Mouse (Mus musculus): Measurements from ENCODE around the gene Gm10961. TPM values are rescaled to one million over a fixed set of nuclear protein-coding genes. Genes with fewer than 3 reads are reported as not detected.

Gene Gm10961
- not detected in 2 replicates for polyA plus RNA-seq (2014; fragmentation: Nextera tagmentation; extraction: Ambion mirVana)

DNA sequence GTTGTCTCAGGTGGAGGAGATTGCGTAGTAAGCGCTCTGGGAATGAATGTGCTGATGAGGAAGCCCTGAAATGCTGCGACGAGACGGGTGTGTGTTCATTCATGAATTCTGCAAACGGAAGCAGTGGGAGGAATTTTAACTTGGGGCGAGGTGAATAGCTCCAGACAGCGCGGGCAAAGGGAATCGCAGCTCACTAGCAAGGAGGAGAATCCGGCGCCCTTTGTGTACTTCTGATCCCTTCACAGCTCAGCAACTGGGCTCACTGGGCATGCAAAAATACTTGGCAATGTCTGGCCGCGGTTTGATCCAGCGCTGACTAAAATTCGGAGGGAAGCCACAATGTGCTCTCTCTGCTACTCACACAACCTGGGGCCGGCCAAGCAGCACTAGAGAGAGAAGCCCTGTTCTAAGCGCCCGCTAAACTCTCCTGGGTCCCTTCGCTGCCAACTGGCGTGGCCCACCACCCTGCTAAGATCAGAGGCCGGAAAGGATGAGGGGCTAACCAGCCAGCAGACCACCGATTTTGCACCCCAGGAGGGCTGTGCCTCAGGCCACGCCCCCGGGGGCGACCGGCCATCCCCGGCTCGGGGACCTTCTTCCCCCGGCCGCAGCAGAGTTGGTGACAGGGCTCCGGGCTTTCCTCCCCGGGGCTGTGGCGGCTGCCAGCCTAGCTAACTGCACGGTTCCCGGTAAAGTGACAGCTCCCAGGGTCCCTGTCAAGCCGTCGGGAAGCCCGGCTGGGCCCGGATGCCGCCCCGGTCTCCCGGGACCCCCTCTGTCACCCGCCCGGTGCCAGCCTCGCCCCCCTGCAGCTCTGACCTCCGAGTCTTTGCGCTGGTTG lies at the start of gene Gm10961:
Gm10961 (plus strand) TSS at position 641 of the 841 bp plus-strand sequence.
- Histone ChIP-seq H3K9me3 (ENCODE audit: control insufficient read depth, low read length) (no peaks in the 10 kb centered on the region), H3K36me3 (replicated peaks; ENCODE audit: control insufficient read depth, insufficient read depth) (peaks cover 36% of the 10 kb centered on the region), H3K9ac (peak within 1 kb of the TSS; percentile 98), H3K4me2 (replicated peaks) (peak within 1 kb of the TSS; percentile 74), H3K27ac (peak within 1 kb of the TSS; percentile 99), H3K4me1 (replicated peaks; ENCODE audit: control insufficient read depth, insufficient read depth, low read length) (peaks cover 19% of the 10 kb centered on the region), H3K27me3 (ENCODE audit: control insufficient read depth, insufficient read depth, low read length) (no peaks in the 10 kb centered on the region), H3K4me3 (replicated peaks; ENCODE audit: low read length) (peak within 1 kb of the TSS; percentile 92)
- DNase-seq (ENCODE audit: low spot score), result peak; percentile 38
- WGBS, result under 1% methylated on average over 47 of the region's 48 CpGs
- peak; percentile 80 for ATAC-seq (ENCODE audit: low FRiP score)

DNA sequence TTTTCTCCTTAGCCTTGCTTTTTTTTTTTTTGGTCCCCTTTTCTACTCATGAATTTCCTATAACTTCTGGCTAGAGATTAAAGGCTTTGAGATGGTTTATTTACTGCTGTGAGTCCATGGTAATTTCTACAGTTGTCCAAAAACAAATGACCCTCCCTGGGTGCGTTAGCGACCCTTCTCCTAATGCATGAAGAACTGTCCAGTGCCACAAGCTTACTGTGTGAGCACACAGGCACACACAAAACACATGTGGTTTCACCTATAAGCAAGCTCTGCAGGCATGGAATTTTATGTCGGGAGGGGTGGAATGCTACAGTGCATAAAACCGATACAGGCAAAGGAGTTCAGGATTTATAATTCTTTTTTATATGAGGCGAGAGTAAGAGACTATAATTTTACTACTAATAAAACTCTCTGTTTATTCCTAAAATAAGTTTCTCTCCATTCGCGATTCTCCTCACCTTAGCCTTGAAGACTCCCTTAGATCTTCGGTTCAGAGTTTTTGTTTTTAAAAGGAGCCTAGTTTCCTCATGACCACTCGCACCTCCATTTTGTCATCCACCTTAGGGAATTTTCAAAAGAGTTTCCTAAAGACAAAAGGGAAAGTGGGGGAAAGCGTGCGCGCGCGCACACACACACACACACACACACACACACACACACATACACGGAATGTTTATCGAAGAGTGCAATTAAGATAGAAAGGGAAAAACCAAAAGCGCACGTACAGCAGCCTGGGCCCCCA lies 48.8 kb upstream of the Gm10961 start:
- Histone ChIP-seq H3K4me3 (replicated peaks; ENCODE audit: low read length) (peak overlapping the region; percentile 17), H3K9me3 (ENCODE audit: control insufficient read depth, low read length) (no peaks in the 10 kb centered on the region), H3K36me3 (replicated peaks; ENCODE audit: control insufficient read depth, insufficient read depth) (no peaks in the 10 kb centered on the region), H3K27ac (no peak overlapping the region), H3K27me3 (ENCODE audit: control insufficient read depth, insufficient read depth, low read length) (peaks cover 78% of the 10 kb centered on the region), H3K4me1 (replicated peaks; ENCODE audit: control insufficient read depth, insufficient read depth, low read length) (peaks cover 7% of the 10 kb centered on the region; the same call in 1 of the 2 replicates), H3K9ac (no peak overlapping the region), H3K4me2 (replicated peaks) (peak overlapping the region; percentile 44)
- DNase-seq (ENCODE audit: low spot score) (no peak), ATAC-seq (ENCODE audit: low FRiP score) (no peak)
- WGBS, result 2% methylated on average over 18 of the region's 18 CpGs

DNA sequence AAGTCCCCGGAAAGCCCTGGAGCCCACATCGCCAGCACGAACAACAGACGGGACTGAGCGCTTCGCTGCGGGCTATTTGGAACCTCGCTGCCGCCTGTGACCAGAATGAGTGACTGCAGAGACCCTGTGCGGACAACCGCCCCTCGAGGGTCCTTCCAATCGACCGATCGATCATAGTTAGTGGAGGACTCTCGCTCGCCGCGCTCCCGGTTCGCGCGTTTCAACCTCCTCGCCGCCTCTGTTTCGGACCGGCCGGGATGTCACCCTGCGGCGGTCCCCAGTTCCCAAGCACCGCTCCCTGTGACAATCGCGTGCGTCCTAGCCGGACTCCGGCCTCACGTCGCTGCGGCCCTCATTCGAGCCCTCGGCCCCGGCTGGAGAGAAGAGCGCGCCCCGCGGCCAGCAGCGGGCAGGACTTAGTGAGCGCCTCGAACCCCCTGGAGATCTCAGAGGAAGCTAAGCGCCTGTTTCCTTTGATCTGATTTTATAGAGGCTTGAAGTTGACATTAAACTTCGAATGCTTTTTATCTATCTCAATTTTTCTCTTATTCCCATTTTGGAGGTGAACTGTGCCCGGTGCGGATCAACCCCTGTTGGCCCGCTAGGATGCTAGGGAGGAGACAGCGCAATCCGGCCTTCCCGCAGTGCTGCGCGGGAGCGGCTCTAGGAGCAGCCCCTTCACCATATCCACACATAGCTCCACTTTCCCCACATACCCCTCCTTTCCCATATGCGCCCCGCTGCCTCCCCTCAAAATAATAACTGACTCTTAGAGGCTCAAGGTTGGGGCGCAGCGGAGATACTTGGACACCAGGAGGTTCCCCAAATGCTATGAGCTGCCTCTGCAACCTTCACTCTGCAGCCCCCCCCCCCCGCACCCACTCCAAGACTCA lies 48.0 kb upstream of the Gm10961 start:
- no peaks in the 10 kb centered on the region for H3K36me3 ChIP-seq (replicated peaks; ENCODE audit: control insufficient read depth, insufficient read depth)
- WGBS, result under 1% methylated on average over 65 of the region's 65 CpGs
- H3K4me1 ChIP-seq (replicated peaks; ENCODE audit: control insufficient read depth, insufficient read depth, low read length), result peaks cover 7% of the 10 kb centered on the region; the same call in 1 of the 2 replicates
- no peak overlapping the region for H3K9ac ChIP-seq
- ATAC-seq (ENCODE audit: low FRiP score) (no peak), DNase-seq (ENCODE audit: low spot score) (no peak)
- peak overlapping the region; percentile 17 for H3K4me3 ChIP-seq (replicated peaks; ENCODE audit: low read length)
- H3K27ac ChIP-seq, result no peak overlapping the region
- peaks cover 86% of the 10 kb centered on the region for H3K27me3 ChIP-seq (ENCODE audit: control insufficient read depth, insufficient read depth, low read length)
- no peaks in the 10 kb centered on the region for H3K9me3 ChIP-seq (ENCODE audit: control insufficient read depth, low read length)
- peak overlapping the region; percentile 44 for H3K4me2 ChIP-seq (replicated peaks)

DNA sequence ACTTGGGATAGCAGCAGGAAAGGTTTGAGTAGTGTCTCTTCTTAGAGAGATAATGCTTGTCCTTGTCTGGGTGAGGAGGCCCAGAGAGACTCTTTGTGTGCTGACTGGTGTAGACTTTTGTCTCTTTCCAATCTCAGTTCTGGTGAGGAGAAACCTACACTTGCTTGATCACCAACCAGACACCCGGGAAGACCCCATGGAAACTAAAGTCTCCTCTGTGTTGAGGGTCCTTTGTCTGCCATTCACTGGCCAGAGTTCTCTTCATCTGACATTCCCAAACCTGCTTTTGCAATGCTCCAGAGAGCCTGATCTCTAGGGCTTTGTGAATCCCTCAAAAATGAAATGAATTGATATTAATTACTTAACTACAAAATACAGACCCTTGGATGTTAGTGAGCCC lies 47.2 kb upstream of the Gm10961 start:
- WGBS, result 6% methylated on average over 1 of the region's 1 CpGs
- Histone ChIP-seq H3K9me3 (ENCODE audit: control insufficient read depth, low read length) (no peaks in the 10 kb centered on the region), H3K4me2 (replicated peaks) (no peak overlapping the region), H3K4me3 (replicated peaks; ENCODE audit: low read length) (no peak overlapping the region), H3K9ac (no peak overlapping the region), H3K27me3 (ENCODE audit: control insufficient read depth, insufficient read depth, low read length) (peaks cover 90% of the 10 kb centered on the region), H3K36me3 (replicated peaks; ENCODE audit: control insufficient read depth, insufficient read depth) (no peaks in the 10 kb centered on the region), H3K27ac (no peak overlapping the region), H3K4me1 (replicated peaks; ENCODE audit: control insufficient read depth, insufficient read depth, low read length) (peaks cover 7% of the 10 kb centered on the region; the same call in 1 of the 2 replicates)
- ATAC-seq (ENCODE audit: low FRiP score), result no peak
- DNase-seq (ENCODE audit: low spot score), result no peak

DNA sequence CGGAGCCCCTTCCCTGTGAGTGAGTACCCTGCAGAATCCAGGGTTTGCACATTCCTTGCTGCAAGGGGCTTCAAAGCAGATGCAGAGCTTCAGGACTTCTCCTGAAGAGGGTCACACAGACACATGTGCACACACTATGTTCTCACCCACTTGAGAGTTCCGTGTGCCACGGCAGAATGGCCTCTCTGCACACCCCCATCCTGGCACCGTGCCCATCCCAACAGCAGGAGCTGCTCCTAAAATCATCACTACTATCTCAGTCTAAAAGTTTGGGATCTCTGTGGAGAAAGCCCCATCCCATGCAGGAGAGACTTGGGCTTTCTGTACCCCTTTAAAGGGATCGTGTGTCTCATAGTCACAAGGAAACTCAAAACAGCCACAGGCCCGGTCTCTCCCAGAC lies 44.6 kb upstream of the Gm10961 start:
- ATAC-seq (ENCODE audit: low FRiP score), result no peak
- Histone ChIP-seq H3K4me3 (replicated peaks; ENCODE audit: low read length) (no peak overlapping the region), H3K36me3 (replicated peaks; ENCODE audit: control insufficient read depth, insufficient read depth) (no peaks in the 10 kb centered on the region), H3K27ac (no peak overlapping the region), H3K4me2 (replicated peaks) (no peak overlapping the region), H3K9me3 (ENCODE audit: control insufficient read depth, low read length) (no peaks in the 10 kb centered on the region), H3K9ac (no peak overlapping the region), H3K27me3 (ENCODE audit: control insufficient read depth, insufficient read depth, low read length) (peaks cover 93% of the 10 kb centered on the region), H3K4me1 (replicated peaks; ENCODE audit: control insufficient read depth, insufficient read depth, low read length) (peaks cover 7% of the 10 kb centered on the region; the same call in 1 of the 2 replicates)
- no peak for DNase-seq (ENCODE audit: low spot score)
- WGBS, result 73% methylated on average over 6 of the region's 6 CpGs

DNA sequence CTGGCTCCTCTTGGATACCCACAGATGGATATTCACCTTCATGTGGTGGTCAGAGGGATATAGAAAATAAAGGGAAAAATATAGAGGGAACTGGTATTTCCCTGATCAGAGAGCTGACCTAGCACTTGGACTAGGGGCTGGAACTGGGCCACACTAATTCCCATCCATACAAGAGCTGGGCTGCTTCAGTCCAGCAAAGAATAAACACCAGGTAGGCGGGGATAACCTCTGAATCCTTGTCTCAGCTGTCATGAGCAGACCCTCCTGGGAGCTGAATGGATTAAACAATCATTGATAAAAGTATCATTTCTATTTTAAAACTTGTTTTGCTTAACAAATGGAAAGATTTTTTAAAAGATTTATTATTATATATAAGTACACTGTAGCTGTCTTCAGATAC lies 39.5 kb upstream of the Gm10961 start:
- peaks cover 11% of the 10 kb centered on the region; the same call in 1 of the 2 replicates for H3K4me1 ChIP-seq (replicated peaks; ENCODE audit: control insufficient read depth, insufficient read depth, low read length)
- no peak overlapping the region for H3K4me2 ChIP-seq (replicated peaks)
- no peak for ATAC-seq (ENCODE audit: low FRiP score)
- H3K9me3 ChIP-seq (ENCODE audit: control insufficient read depth, low read length), result no peaks in the 10 kb centered on the region
- no peak overlapping the region for H3K4me3 ChIP-seq (replicated peaks; ENCODE audit: low read length)
- H3K27ac ChIP-seq, result no peak overlapping the region
- DNase-seq (ENCODE audit: low spot score), result no peak
- peaks cover 90% of the 10 kb centered on the region for H3K27me3 ChIP-seq (ENCODE audit: control insufficient read depth, insufficient read depth, low read length)
- H3K9ac ChIP-seq, result no peak overlapping the region
- H3K36me3 ChIP-seq (replicated peaks; ENCODE audit: control insufficient read depth, insufficient read depth), result no peaks in the 10 kb centered on the region
- 72% methylated on average over 1 of the region's 1 CpGs for WGBS

DNA sequence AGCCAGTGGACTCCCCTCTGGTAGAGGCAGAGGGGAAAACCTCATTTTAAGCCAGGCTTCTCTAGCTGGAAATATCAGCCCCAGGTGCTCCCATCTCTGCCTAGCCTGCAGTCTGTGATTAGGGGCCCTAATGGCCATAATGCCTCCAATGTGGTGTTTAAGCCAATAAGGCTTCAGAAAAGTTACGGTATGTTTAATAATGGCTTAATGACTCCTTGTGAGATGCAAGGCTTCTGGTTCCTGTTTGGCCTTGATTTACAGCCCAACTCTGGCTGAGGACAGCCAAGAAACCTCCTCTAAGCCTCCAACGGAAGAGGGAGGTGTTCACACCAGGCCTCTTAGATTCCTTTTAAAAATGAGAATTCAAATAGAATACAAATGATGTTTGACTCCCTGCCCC lies 37.5 kb upstream of the Gm10961 start:
- H3K4me3 ChIP-seq (replicated peaks; ENCODE audit: low read length), result no peak overlapping the region
- WGBS, result 42% methylated on average over 2 of the region's 2 CpGs
- no peak overlapping the region for H3K9ac ChIP-seq
- no peak overlapping the region for H3K27ac ChIP-seq
- DNase-seq (ENCODE audit: low spot score), result no peak
- H3K36me3 ChIP-seq (replicated peaks; ENCODE audit: control insufficient read depth, insufficient read depth), result no peaks in the 10 kb centered on the region
- H3K4me1 ChIP-seq (replicated peaks; ENCODE audit: control insufficient read depth, insufficient read depth, low read length), result peaks cover 11% of the 10 kb centered on the region; the same call in 1 of the 2 replicates
- no peaks in the 10 kb centered on the region for H3K9me3 ChIP-seq (ENCODE audit: control insufficient read depth, low read length)
- H3K4me2 ChIP-seq (replicated peaks), result no peak overlapping the region
- ATAC-seq (ENCODE audit: low FRiP score), result no peak
- peaks cover 85% of the 10 kb centered on the region for H3K27me3 ChIP-seq (ENCODE audit: control insufficient read depth, insufficient read depth, low read length)

DNA sequence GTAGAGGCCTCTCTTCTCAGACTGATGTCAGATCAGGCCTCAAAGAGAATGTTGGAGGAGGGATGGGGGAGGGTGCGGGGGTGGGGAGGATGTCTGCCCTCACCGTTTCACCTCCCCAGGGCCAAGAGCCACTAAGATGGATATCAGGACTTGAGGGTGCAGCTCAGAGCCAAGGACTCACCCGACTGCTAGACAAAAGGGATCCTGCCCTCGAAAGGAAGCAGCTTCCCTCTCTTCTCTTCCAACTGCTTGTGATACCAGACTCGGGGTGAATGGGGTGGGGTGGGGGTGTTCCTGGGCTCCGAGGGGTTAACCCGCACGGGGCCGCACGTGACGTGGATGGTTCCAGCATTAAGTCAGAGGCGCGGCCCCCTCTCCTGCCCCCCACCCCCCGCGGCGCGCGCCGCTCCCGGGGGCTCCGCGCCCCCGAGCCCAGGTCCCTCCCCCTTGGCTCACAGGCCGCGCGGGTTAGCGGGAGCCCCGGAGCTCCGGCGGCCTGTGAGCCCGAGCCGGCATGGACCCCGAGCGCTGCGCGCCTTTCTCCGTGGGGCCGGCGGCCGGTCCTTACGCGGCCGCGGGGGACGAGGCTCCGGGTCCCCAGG lies 36.4 kb upstream of the Gm10961 start, which contains the start of gene Alx3:
Alx3 (plus strand) TSS at position 370 of the 602 bp plus-strand sequence.
- WGBS, result 2% methylated on average over 45 of the region's 46 CpGs
- ATAC-seq (ENCODE audit: low FRiP score), result peak; percentile 47
- peaks cover 11% of the 10 kb centered on the region; the same call in 1 of the 2 replicates for H3K4me1 ChIP-seq (replicated peaks; ENCODE audit: control insufficient read depth, insufficient read depth, low read length)
- peak within 1 kb of the TSS; percentile 41 for H3K4me2 ChIP-seq (replicated peaks)
- DNase-seq (ENCODE audit: low spot score), result no peak
- H3K9ac ChIP-seq, result no peak within 1 kb of the TSS
- no peaks in the 10 kb centered on the region for H3K36me3 ChIP-seq (replicated peaks; ENCODE audit: control insufficient read depth, insufficient read depth)
- peak within 1 kb of the TSS; percentile 23 for H3K4me3 ChIP-seq (replicated peaks; ENCODE audit: low read length)
- no peak within 1 kb of the TSS for H3K27ac ChIP-seq
- peaks cover 88% of the 10 kb centered on the region for H3K27me3 ChIP-seq (ENCODE audit: control insufficient read depth, insufficient read depth, low read length)
- no peaks in the 10 kb centered on the region for H3K9me3 ChIP-seq (ENCODE audit: control insufficient read depth, low read length)

Measured in hindbrain, embryonic 14.5 days (tissue).